Mouse (Mus musculus) liver, adult 2 months (tissue): ENCODE data around the gene Gm20388. TPM values are rescaled to one million over a fixed set of nuclear protein-coding genes. Genes with fewer than 3 reads are reported as not detected.

Experiments used
- DNase-seq: peaks from one replicate; pipeline ENCODE4 v3.0.0-alpha.2; 2011; ENCODE audit warnings: low read depth, low spot score; ENCODE audit errors: extremely low read depth
- H3K27ac ChIP-seq: fragments of 200-500 bp; replicated peaks from 2 replicates; pipeline ENCODE4 v1.5.1; 2012; ENCODE audit warnings: low read depth, mild to moderate bottlenecking, control low read depth, inconsistent platforms, low read length; ENCODE audit not compliant: insufficient read depth
- H3K27me3 ChIP-seq: fragments of 200-500 bp; 2 replicates; pipeline ENCODE4 v1.6.1; 2012; ENCODE audit warnings: mild to moderate bottlenecking, moderate library complexity, low read length, inconsistent platforms; ENCODE audit not compliant: control insufficient read depth, insufficient read depth
- H3K36me3 ChIP-seq: fragments of 200-500 bp; 2 replicates; pipeline ENCODE4 v1.6.1; 2012; ENCODE audit warnings: low read length, inconsistent platforms; ENCODE audit not compliant: control insufficient read depth, insufficient read depth
- H3K4me1 ChIP-seq: fragments of 200-500 bp; 2 replicates; pipeline ENCODE4 v1.6.1; 2011; ENCODE audit warnings: low read length; ENCODE audit not compliant: control insufficient read depth, insufficient read depth
- H3K4me3 ChIP-seq: fragments of 200-500 bp; 2 replicates; pipeline ENCODE4 v1.5.1; 2011; ENCODE audit warnings: low read depth, mild to moderate bottlenecking, control low read depth, low read length, moderate library complexity; ENCODE audit not compliant: insufficient read depth
- H3K79me2 ChIP-seq: fragments of 200-500 bp; 2 replicates; pipeline ENCODE4 v1.6.1; 2012; ENCODE audit warnings: inconsistent platforms, mild to moderate bottlenecking, low read length, moderate library complexity; ENCODE audit not compliant: control insufficient read depth, insufficient read depth
- H3K9ac ChIP-seq: fragments of 200-500 bp; 2 replicates; pipeline ENCODE4 v1.6.1; 2012; ENCODE audit warnings: low read depth, mild to moderate bottlenecking, control low read depth, inconsistent platforms, low read length
- CTCF ChIP-seq: fragments of 200-500 bp; IDR thresholded peaks from 2 replicates; pipeline ENCODE4 v1.5.1; 2011; ENCODE audit warnings: low read depth, low read length, control low read depth
- POLR2A ChIP-seq: fragments of 200-500 bp; IDR thresholded peaks from 2 replicates; pipeline ENCODE4 v1.6.1; 2011; ENCODE audit warnings: low read length, control low read depth; ENCODE audit not compliant: insufficient read depth; ENCODE audit errors: extremely low read depth
- WGBS: fragments of 180-500 bp; shearing (Covaris S2); methylation state at CpG from one replicate; pipeline ENCODE4 v1.1.7; 2018; 5-methylcytosine and 5-hydroxymethylcytosine counted together
- polyA plus RNA-seq: library from polyadenylated mRNA; depleted of rRNA; stranded (reverse); fragments of >200 nt; gene quantifications from 2 replicates; pipeline ENCODE4 v1.2.3, GENCODE M21; 2012
- total RNA-seq: library from RNA; depleted of rRNA; stranded (reverse); fragments of >200 nt; gene quantifications from 2 replicates; pipeline ENCODE4 v1.2.3, GENCODE M21; 2014

Gene Gm20388
- total and polyA plus RNA-seq, 2 experiments, result 6.4 to 19.9 TPM

GRCm38 (mm10) chr8:122679325-122679920 lies 2768.8 kb downstream of the Gm20388 start:
- WGBS, result 44% methylated on average over 11 of the region's 11 CpGs
- no peak overlapping the region for H3K4me3 ChIP-seq
- no peaks in the 10 kb centered on the region for H3K36me3 ChIP-seq
- no peak for DNase-seq
- H3K79me2 ChIP-seq, result no peaks in the 10 kb centered on the region
- H3K4me1 ChIP-seq, result peaks cover 2% of the 10 kb centered on the region; the same call in 1 of the 2 replicates
- TF ChIP-seq POLR2A, result no peak
- no peak for TF ChIP-seq CTCF
- H3K27ac ChIP-seq, result no peak overlapping the region
- H3K9ac ChIP-seq, result no peak overlapping the region
- H3K27me3 ChIP-seq, result 0 out of 2 replicates have a peak, but pooled peaks cover 6% of the 10 kb centered on the region

- WGBS, result 64% methylated on average over 7 of the region's 7 CpGs
- no peak overlapping the region for H3K4me3 ChIP-seq
- no peaks in the 10 kb centered on the region for H3K36me3 ChIP-seq
- no peak overlapping the region for H3K27ac ChIP-seq
- TF ChIP-seq CTCF (no peak), POLR2A (no peak)
- H3K9ac ChIP-seq, result no peak overlapping the region
- DNase-seq, result no peak
- 0 out of 2 replicates have a peak, but pooled peaks cover 6% of the 10 kb centered on the region for H3K27me3 ChIP-seq
- H3K4me1 ChIP-seq, result peaks cover 2% of the 10 kb centered on the region; the same call in 1 of the 2 replicates
- H3K79me2 ChIP-seq, result no peaks in the 10 kb centered on the region
These were observed 2769.5 kb downstream of the Gm20388 start for GRCm38 (mm10) chr8:122680171-122680570.

- Histone ChIP-seq H3K27ac (no peak overlapping the region), H3K36me3 (no peaks in the 10 kb centered on the region), H3K27me3 (0 out of 2 replicates have a peak, but pooled peaks cover 2% of the 10 kb centered on the region), H3K9ac (no peak overlapping the region), H3K4me3 (no peak overlapping the region), H3K4me1 (peaks cover 2% of the 10 kb centered on the region; the same call in 1 of the 2 replicates), H3K79me2 (no peaks in the 10 kb centered on the region)
- TF ChIP-seq POLR2A (no peak), CTCF (no peak)
- no peak for DNase-seq
- WGBS, result 84% methylated on average over 11 of the region's 11 CpGs
These were observed 2772.2 kb downstream of the Gm20388 start for GRCm38 (mm10) chr8:122682820-122683219.

- 73% methylated on average over 19 of the region's 19 CpGs for WGBS
- TF ChIP-seq CTCF (no peak), POLR2A (no peak)
- H3K79me2 ChIP-seq, result no peaks in the 10 kb centered on the region
- no peaks in the 10 kb centered on the region for H3K36me3 ChIP-seq
- no peak overlapping the region for H3K9ac ChIP-seq
- H3K27me3 ChIP-seq, result no peaks in the 10 kb centered on the region
- no peak for DNase-seq
- no peaks in the 10 kb centered on the region for H3K4me1 ChIP-seq
- no peak overlapping the region for H3K4me3 ChIP-seq
- H3K27ac ChIP-seq, result no peak overlapping the region
These were observed 2774.6 kb downstream of the Gm20388 start for GRCm38 (mm10) chr8:122685097-122685861.

GRCm38 (mm10) chr8:122686879-122687278 lies 2776.2 kb downstream of the Gm20388 start:
- H3K27me3 ChIP-seq, result no peaks in the 10 kb centered on the region
- 75% methylated on average over 9 of the region's 9 CpGs for WGBS
- no peak overlapping the region for H3K4me3 ChIP-seq
- no peaks in the 10 kb centered on the region for H3K79me2 ChIP-seq
- H3K9ac ChIP-seq, result no peak overlapping the region
- H3K4me1 ChIP-seq, result no peaks in the 10 kb centered on the region
- H3K36me3 ChIP-seq, result no peaks in the 10 kb centered on the region
- no peak for TF ChIP-seq CTCF
- TF ChIP-seq POLR2A, result no peak
- no peak overlapping the region for H3K27ac ChIP-seq
- DNase-seq, result no peak
